Mouse (Mus musculus) kidney, adult 2 months (tissue): ENCODE measurements around the gene Evx2. TPM values are rescaled to one million over a fixed set of nuclear protein-coding genes. Genes with fewer than 3 reads are reported as not detected.

Experiments
- DNase-seq: peaks from one replicate; pipeline ENCODE4 v3.0.0; 2021
- H3K27ac ChIP-seq: fragments of 200-500 bp; 2 replicates; pipeline ENCODE4 v1.5.1; 2012; ENCODE audit warnings: low read depth, low read length, control low read depth, inconsistent platforms; ENCODE audit not compliant: insufficient read depth
- H3K27me3 ChIP-seq: fragments of 200-500 bp; replicated peaks from 2 replicates; pipeline ENCODE4 v1.6.1; 2012; ENCODE audit warnings: mild to moderate bottlenecking, moderate library complexity, low read length, inconsistent platforms; ENCODE audit not compliant: control insufficient read depth, insufficient read depth
- H3K36me3 ChIP-seq: fragments of 200-500 bp; 2 replicates; pipeline ENCODE4 v1.6.1; 2012; ENCODE audit warnings: mild to moderate bottlenecking, moderate library complexity, low read length, inconsistent platforms; ENCODE audit not compliant: control insufficient read depth, insufficient read depth
- H3K4me1 ChIP-seq: fragments of 200-500 bp; 2 replicates; pipeline ENCODE4 v1.6.1; 2011; ENCODE audit warnings: low read length; ENCODE audit not compliant: control insufficient read depth, insufficient read depth
- H3K4me3 ChIP-seq: fragments of 200-500 bp; 2 replicates; pipeline ENCODE4 v1.5.1; 2011; ENCODE audit warnings: mild to moderate bottlenecking, low read depth, low read length, control low read depth; ENCODE audit not compliant: insufficient read depth
- CTCF ChIP-seq: fragments of 200-500 bp; conservative IDR thresholded peaks from 2 replicates; pipeline ENCODE4 v1.5.1; 2011; ENCODE audit warnings: low read depth, mild to moderate bottlenecking, control low read depth, low read length, moderate library complexity, mixed read lengths; ENCODE audit not compliant: insufficient read depth, insufficient read length
- POLR2A ChIP-seq: fragments of 200-500 bp; IDR thresholded peaks from one replicate; pipeline ENCODE4 v1.6.1; 2011; ENCODE audit warnings: low read depth, low read length, control low read depth
- WGBS: fragments of 180-500 bp; shearing (Covaris S2); methylation state at CpG from one replicate; pipeline ENCODE4 v1.1.7; 2018; 5-methylcytosine and 5-hydroxymethylcytosine counted together
- polyA plus RNA-seq: library from polyadenylated mRNA; depleted of rRNA; stranded (reverse); fragments of >200 nt; gene quantifications from 2 replicates; pipeline ENCODE4 v1.2.3, GENCODE M21; 2012

The Evx2 gene
- polyA plus RNA-seq, 1 experiment, result not detected

DNA sequence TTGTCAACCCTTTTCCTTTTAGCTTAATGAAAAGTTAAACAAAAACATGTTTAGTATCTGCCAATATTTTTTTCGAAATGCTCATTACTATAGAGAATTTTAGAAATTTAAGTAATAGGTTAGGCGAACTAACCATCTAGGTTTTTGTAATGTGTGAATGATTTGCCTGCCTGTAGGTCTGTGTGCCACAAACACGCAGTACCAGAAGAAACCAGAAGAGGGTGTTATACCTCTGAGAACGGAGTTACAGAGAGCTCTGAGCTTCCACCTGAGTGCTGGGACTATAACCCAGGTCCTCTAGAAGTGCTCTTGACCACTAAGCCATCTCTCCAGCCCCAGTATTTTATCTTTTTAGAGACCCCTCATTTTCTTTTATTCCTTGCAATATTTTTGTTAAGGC, 23.9 kb downstream of the Evx2 start:
- WGBS, result 75% methylated on average over 4 of the region's 4 CpGs

GRCm38 (mm10) chr2:74620368-74620767, 39.0 kb downstream of the Evx2 start:
- no peak for TF ChIP-seq POLR2A
- TF ChIP-seq CTCF, result no peak
- H3K4me3 ChIP-seq, result no peak overlapping the region
- 94% methylated on average over 10 of the region's 10 CpGs for WGBS

More for the DNA sequence above, 23.9 kb downstream of the Evx2 start:
- no peak for DNase-seq
- Histone ChIP-seq H3K4me1 (no peaks in the 10 kb centered on the region), H3K27ac (no peak overlapping the region), H3K27me3 (no peaks in the 10 kb centered on the region), H3K36me3 (no peaks in the 10 kb centered on the region), H3K4me3 (no peak overlapping the region)
- TF ChIP-seq POLR2A (no peak), CTCF (no peak)

DNA sequence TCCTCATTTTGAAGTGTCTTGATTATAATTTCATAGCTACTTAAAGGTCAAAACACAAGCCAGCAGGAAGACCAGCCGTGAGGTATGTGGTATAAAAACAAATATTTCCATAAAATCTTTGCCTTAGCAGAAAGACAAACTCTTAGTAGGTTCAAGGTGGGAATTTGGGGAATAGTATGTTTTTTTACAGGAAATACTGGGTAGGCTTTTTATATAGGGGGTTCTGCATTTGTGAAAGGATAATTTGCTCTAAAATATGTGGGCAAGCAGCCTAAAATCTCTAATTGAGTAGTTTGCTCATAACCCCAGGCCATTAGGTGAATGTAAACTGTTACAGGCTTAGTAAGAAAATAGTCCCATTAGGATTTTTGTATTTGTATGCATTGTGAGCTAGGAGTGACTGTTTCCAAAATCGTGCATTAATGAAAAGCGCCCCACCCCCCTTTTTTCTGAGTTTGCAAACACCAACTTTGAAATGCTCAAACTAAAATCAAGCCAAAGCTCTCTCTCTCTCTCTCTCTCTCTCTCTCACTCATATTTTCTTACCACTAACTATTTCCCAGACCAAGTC, 39.6 kb downstream of the Evx2 start:
- 73% methylated on average over 3 of the region's 3 CpGs for WGBS
- H3K4me1 ChIP-seq, result no peaks in the 10 kb centered on the region

More at GRCm38 (mm10) chr2:74620368-74620767, 39.0 kb downstream of the Evx2 start:
- H3K36me3 ChIP-seq, result no peaks in the 10 kb centered on the region
- H3K27me3 ChIP-seq, result no peaks in the 10 kb centered on the region
- DNase-seq, result no peak
- no peaks in the 10 kb centered on the region for H3K4me1 ChIP-seq
- H3K27ac ChIP-seq, result no peak overlapping the region

GRCm38 (mm10) chr2:74617706-74618105, 41.7 kb downstream of the Evx2 start:
- WGBS, result 83% methylated on average over 9 of the region's 9 CpGs
- Histone ChIP-seq H3K4me1 (no peaks in the 10 kb centered on the region), H3K4me3 (no peak overlapping the region), H3K27ac (no peak overlapping the region), H3K36me3 (no peaks in the 10 kb centered on the region), H3K27me3 (no peaks in the 10 kb centered on the region)
- TF ChIP-seq CTCF (no peak), POLR2A (no peak)
- DNase-seq, result no peak

More for the DNA sequence above, 39.6 kb downstream of the Evx2 start:
- Histone ChIP-seq H3K27me3 (no peaks in the 10 kb centered on the region), H3K36me3 (no peaks in the 10 kb centered on the region), H3K4me3 (no peak overlapping the region), H3K27ac (no peak overlapping the region)
- TF ChIP-seq CTCF, result no peak
- TF ChIP-seq POLR2A, result no peak
- DNase-seq, result no peak

- no peak for DNase-seq
Measured at GRCm38 (mm10) chr2:74611406-74611805, 48.0 kb downstream of the Evx2 start.

DNA sequence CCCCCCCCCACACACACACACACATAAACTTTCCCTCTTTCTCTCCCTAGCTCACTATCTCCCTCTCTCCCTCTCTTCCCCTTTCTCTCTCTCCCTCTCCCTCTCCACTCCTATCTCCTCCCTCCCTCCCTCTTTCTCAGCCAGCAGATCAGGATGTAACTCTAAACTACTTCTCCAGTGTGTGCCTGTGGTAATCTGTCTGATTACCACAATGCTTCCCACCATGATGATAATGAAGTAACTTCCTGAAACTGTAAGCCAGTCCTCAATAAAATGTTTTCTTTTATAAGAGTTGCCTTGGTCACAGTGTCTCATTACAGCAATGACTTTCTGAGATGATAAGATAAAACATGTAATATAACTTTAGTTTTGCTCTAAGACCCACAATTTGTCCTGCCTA, 50.0 kb downstream of the Evx2 start:
- H3K4me3 ChIP-seq, result no peak overlapping the region
- H3K27ac ChIP-seq, result no peak overlapping the region
- DNase-seq, result no peak
- no peak for TF ChIP-seq CTCF
- no peak for TF ChIP-seq POLR2A
- H3K27me3 ChIP-seq, result no peaks in the 10 kb centered on the region
- no peaks in the 10 kb centered on the region for H3K4me1 ChIP-seq
- H3K36me3 ChIP-seq, result no peaks in the 10 kb centered on the region

More at GRCm38 (mm10) chr2:74611406-74611805, 48.0 kb downstream of the Evx2 start:
- no peak for TF ChIP-seq POLR2A
- 87% methylated on average over 4 of the region's 4 CpGs for WGBS
- Histone ChIP-seq H3K36me3 (no peaks in the 10 kb centered on the region), H3K27me3 (no peaks in the 10 kb centered on the region), H3K27ac (no peak overlapping the region), H3K4me3 (no peak overlapping the region), H3K4me1 (no peaks in the 10 kb centered on the region)

DNA sequence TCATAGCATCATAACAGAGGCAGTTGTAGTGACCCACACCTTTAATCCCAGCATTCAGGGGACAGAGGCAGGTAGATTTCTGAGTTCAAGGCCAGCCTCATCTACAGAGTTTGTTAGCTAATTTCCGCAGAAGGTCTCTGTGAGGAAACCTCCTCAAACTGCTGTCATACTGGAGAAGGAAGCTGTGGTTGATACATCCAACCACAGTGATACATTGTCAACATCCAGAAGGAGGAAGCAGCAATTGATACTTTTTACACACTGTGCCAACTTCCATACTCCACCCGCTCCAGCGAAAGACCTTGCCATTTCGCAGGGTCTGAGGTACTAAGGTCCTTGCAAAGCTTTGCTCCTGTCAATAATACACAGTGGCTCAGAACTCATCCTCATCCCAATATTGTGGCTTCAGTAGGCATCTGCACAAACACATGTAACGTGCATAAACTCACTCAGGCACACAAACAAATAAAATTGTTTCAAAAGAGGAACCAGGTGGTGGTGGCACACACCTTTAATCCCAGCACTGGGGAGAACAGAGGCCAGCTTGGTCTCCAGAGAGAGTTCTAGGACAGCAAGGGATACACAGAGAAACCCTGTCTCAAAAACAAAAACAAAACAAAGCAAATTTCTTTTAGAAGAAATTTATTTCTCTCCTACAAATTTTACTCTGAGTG, 53.1 kb downstream of the Evx2 start:
- no peaks in the 10 kb centered on the region for H3K4me1 ChIP-seq
- 83% methylated on average over 5 of the region's 5 CpGs for WGBS
- no peak for DNase-seq

More for the DNA sequence above, 53.1 kb downstream of the Evx2 start:
- Histone ChIP-seq H3K4me3 (no peak overlapping the region), H3K36me3 (no peaks in the 10 kb centered on the region), H3K27me3 (no peaks in the 10 kb centered on the region), H3K27ac (no peak overlapping the region)
- no peak for TF ChIP-seq CTCF
- TF ChIP-seq POLR2A, result no peak
